Mouse (Mus musculus): ENCODE measurements around the gene Runx1.

- TF ChIP-seq CTCF (IDR thresholded peaks at IDR 0.05; ENCODE audit: borderline replicate concordance, control insufficient read depth, extremely low read depth, insufficient read depth, low read length, poor library complexity) (no peak), POLR2A (IDR thresholded peaks at IDR 0.05; ENCODE audit: control insufficient read depth, extremely low read depth, insufficient read depth, low read length, poor library complexity) (no peak)
Measured at GRCm38 (mm10) chr16:92630950-92631349, 195.0 kb downstream of the Runx1 start.
